Mouse (Mus musculus): ENCODE results near the gene Tgfbi.

Tgfbi gene

DNA sequence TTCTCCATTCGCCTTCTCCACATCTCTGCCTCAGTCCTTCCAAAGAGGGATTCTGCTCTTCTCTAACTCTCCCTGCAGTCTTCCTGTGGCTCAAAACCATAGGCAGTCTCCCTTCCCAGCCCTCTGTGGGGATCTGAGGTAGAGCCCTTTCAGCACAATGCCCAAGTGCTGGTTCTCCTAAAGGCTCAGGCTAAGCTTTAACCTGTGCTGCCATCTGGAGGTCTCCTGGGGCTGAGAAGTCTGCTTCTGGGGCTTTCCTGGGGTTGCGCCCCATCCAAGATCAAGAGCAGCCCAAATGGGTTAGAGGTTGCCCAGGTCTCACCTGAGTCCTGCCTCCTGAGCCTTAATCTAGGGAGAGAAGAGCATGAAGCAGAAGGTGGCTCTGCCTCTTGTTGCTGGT is 32.4 kb downstream of the Tgfbi start:
- DNase-seq, result peak; percentile 51 to 63

- no peak for DNase-seq
Measured at GRCm38 (mm10) chr13:56644031-56644430, 34.7 kb downstream of the Tgfbi start.

GRCm38 (mm10) chr13:56645744-56646143 is 36.4 kb downstream of the Tgfbi start:
- DNase-seq, result no peak

- DNase-seq, result peak; percentile 70 to 90
Measured at GRCm38 (mm10) chr13:56647597-56648405, 38.5 kb downstream of the Tgfbi start.

- no peak for DNase-seq
Measured at GRCm38 (mm10) chr13:56650020-56650419, 40.7 kb downstream of the Tgfbi start.

DNA sequence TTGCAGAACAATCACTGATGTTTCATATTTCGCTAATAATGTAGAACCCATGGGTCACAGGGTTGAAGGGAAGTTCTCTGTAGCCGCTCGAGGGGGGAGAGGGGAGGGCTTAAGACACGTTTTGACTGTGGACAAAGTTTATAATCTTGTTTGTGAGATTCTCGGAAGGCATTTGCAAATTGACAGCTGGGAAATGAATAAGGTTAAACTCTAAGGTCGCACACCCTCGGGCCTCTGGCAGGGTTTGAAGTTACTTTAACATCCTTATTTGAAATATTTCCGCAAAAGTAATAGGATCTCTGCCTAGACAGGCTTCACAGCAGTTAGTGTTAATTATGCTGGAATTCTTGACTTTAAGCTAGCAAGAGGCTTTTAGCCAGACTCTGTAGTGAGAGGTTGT is 43.1 kb downstream of the Tgfbi start:
- no peak for DNase-seq

GRCm38 (mm10) chr13:56654176-56654575 is 44.9 kb downstream of the Tgfbi start:
- DNase-seq, result no peak

DNA sequence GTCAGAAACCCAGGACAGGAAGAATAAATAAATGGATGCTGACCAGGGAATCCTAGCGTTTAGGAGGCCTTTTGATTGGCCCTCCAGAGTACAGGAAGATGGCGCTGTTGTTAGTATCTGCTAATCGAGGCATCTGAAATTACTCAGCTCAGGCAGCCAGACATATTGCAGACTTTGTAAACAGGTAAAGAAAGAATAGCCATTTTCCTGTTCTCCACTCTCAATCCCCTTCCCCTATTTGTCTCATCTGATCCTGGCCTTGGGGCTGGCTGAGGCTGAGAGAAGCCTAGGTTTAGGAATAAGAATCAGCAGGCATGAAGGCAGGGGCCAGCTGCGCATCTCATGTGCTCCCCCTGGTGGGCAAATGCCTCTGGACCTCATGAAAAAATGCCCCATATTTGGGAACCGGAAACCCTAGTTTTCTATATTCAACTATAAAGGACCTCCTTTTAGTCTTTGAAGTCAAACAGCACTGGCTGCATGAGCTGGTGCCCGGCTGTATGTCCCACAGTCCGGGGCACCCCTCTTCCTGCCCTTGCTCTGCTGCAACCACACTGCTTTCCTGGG is 48.7 kb downstream of the Tgfbi start:
- peak; percentile 77 to 85 for DNase-seq

- DNase-seq, result peak; percentile 65 to 82
Measured at GRCm38 (mm10) chr13:56658931-56659330, 49.6 kb downstream of the Tgfbi start.

GRCm38 (mm10) chr13:56661914-56662621 is 52.7 kb downstream of the Tgfbi start:
- DNase-seq, result peak in 1 of 2 experiments; percentile 55

- no peak for DNase-seq
Measured at GRCm38 (mm10) chr13:56664256-56665170, 55.2 kb downstream of the Tgfbi start.

- DNase-seq, result peak; percentile 41 to 82
Measured at GRCm38 (mm10) chr13:56671206-56671605, 61.9 kb downstream of the Tgfbi start.

GRCm38 (mm10) chr13:56677731-56678130 is 68.4 kb downstream of the Tgfbi start:
- DNase-seq, result no peak

GRCm38 (mm10) chr13:56678188-56678787 is 69.0 kb downstream of the Tgfbi start:
- DNase-seq, result peak; percentile 74 to 85

- peak in 1 of 2 experiments; percentile 45 for DNase-seq
Measured at GRCm38 (mm10) chr13:56678826-56679504, 69.6 kb downstream of the Tgfbi start.

- DNase-seq, result peak in 1 of 2 experiments; percentile 20
Measured at GRCm38 (mm10) chr13:56681924-56682323, 72.6 kb downstream of the Tgfbi start.

GRCm38 (mm10) chr13:56682326-56682725 is 73.0 kb downstream of the Tgfbi start:
- DNase-seq, result peak; percentile 78 to 91

- peak; percentile 26 to 43 for DNase-seq
Measured at GRCm38 (mm10) chr13:56683306-56683705, 74.0 kb downstream of the Tgfbi start.

All from lung, postnatal 4 days (tissue).